Mouse (Mus musculus) layer of hippocampus, adult 11-12 months (tissue): Measurements from ENCODE around the gene Ticam1.

Source experiments
- DNase-seq: peaks from one replicate; pipeline ENCODE4 v3.0.0; 2022; ENCODE audit warnings: low spot score

Ticam1 gene

GRCm38 (mm10) chr17:56276643-56277566 is at the start of gene Ticam1:
Ticam1 (minus strand) TSS chr17:56276786.
- DNase-seq = peak; percentile 87

- DNase-seq = peak; percentile 99
These were observed 49.0 kb upstream of the Ticam1 start, which contains the start of gene Kdm4b for GRCm38 (mm10) chr17:56325450-56326152. Kdm4b (plus strand) TSS chr17:56326062.

- DNase-seq = no peak
These were observed 47.8 kb upstream of the Ticam1 start for GRCm38 (mm10) chr17:56324419-56324818.

DNA sequence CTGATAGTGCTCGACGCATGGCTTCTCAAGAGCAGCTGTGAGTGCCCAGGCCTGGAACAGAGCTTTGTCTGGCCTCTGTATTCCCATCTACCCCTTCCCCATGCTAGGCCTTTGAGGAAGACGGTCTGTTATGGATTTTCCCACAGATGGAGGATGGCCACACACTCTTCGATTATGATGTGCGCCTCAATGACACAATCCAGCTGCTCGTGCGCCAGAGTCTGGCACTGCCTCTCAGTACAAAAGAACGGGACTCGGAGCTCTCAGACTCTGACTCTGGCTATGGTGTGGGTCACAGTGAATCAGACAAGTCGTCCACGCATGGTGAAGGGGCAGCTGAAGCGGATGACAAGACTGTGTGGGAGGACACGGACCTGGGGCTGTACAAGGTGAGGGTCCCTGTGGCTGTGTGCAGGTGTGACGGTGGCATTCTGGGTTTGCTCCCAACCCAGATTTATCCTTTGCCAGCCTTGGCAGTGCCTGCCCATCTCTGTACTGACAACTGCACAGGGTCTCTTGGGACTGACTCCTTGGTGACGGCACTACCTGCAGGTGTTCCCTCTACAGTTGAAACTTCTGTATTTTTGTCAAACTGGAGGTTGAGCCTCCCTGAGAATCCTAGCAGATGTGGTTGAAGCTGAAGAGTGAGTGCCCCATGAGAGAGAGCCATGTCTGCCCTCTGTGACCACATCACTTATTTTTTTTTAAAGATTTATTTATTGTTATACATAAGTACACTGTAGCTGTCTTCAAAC is 32.8 kb upstream of the Ticam1 start:
- DNase-seq = no peak

DNA sequence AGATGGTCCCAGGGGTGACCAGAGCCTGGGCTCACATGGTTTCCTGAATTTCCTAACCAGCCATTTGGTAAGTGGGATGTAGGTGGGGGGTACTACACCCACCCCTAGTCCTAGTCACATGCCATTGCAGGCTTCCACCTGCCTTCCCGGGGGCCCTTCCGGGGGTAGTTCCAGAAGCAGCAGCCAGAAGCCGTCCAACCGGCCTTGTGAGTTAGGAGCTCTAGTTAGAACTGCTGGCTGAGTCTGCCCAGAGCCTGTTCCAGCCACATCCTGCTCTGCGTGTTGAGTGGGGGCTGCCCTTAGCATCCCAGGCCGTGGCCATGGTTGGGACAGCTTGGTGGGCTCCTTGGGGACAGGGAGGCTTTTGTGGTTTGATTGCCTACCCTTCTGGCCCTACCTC is 31.5 kb upstream of the Ticam1 start:
- DNase-seq = no peak

DNA sequence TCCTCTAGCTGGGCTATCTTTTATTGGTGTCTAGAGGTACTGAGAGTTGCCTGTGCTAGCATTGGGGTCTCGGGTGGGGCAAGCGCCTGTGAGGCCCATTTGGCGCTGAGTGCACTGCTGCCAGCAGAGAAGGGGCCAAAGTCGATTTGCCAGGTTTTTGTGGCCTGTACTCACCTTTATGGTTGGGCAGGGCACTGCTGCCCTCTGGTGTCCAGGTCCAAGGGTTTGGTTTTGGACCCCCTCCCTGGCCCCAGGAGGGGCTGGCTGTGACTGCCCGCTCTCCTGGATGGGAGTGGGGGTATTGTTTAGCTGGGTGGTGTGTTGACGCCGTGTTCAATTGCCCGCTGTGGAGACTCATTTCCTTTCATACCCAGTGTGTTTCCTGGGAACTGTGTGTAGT is 29.2 kb upstream of the Ticam1 start:
- no peak for DNase-seq

- no peak for DNase-seq
These were observed 28.6 kb upstream of the Ticam1 start for GRCm38 (mm10) chr17:56305156-56305555.

DNA sequence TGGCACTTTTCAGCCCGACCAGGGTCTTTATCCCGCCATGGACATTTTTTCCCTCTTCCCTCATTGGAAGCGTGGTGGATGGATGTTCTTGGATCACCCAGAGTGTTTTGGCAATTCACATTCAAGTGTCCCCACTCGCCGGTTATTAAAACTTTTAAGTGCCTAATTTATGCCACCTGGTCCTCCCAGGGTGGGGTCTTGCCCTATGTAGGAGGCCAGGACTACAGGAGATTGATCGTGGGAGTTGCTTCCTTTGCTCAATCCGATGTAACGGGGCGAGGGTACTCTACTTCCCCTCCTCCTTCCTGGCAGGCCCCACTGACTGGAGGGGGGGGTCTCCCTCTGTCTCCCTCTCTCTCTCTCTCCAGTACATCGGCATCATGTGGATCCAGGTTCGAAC is 28.1 kb upstream of the Ticam1 start:
- no peak for DNase-seq

DNA sequence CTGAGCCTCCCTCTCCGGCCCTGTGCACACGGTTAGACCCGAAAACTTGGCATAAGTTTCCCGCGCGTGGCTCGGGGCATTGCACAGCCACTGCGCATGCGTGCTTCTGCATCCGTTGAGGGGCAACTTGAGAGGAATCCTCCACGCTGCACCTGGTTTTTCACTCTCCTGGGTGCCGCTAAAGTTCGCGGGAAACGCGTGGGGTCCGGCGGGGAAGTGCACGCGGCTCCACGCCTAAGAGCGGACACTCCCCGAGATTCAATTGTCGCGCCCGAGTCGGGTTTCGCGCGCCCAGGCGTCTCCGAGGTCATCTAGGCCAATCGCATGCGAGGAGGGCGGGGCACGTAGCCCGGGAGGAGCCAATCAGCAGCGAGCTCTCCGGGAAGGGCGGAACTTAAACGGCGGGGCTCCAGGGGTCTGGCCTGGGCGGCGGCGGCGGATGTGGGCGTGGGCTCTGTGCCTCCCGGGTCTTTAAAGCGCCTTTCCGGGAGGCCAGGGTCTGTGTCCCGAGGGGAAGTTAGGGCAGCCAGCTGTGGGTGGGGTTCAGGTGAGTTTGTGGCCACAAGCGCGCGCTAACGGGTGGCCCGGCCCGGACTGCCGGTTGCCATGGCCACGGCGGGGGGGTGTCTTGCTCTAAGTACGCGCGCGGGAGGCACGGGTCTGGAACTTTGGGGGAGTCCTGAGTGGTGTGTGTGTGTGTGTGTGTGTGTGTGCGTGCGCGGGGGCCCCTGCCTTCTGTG is 27.4 kb upstream of the Ticam1 start:
- DNase-seq = peak; percentile 95

GRCm38 (mm10) chr17:56303160-56303846 is 26.7 kb upstream of the Ticam1 start, which contains the start of gene Uhrf1:
Uhrf1 (plus strand) TSS chr17:56303321.
- no peak for DNase-seq

DNA sequence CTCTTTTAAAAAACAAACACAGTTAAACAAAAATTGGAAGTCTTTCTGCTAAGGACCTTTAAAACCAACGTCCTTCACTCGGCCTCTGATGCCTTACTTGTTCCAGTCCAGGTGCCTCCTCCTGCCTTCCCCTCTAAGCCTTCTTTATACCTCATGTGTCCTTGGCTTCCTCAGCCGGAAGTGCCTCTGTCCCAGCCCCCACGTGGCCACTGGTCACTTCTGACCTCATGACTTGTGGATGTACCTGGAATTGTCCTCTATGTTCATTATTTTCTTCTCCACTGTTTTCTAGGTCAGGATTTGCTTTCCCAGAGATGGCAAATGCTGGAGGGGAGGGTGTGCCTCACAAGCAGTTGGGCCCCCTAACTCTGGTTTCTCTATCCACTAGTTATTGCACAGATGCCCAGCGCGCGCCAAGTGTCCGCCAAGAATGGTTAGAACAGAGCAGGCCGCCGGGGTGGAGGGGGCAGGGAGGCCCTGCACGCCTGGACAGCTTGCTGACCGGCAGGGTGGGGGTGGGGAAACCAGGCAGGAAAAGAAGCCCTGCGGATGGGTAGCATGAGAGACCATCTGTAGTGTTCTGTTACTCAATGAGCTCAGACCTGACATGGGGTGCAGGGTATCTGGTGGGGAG is 25.9 kb upstream of the Ticam1 start:
- DNase-seq = no peak

- no peak for DNase-seq
These were observed 23.6 kb upstream of the Ticam1 start, which contains the start of gene Arrdc5 for GRCm38 (mm10) chr17:56300186-56300585. Arrdc5 (minus strand) TSS chr17:56300286.

GRCm38 (mm10) chr17:56298238-56298637 is 21.7 kb upstream of the Ticam1 start:
- no peak for DNase-seq

- no peak for DNase-seq
These were observed 19.6 kb upstream of the Ticam1 start for GRCm38 (mm10) chr17:56296201-56296600.

DNA sequence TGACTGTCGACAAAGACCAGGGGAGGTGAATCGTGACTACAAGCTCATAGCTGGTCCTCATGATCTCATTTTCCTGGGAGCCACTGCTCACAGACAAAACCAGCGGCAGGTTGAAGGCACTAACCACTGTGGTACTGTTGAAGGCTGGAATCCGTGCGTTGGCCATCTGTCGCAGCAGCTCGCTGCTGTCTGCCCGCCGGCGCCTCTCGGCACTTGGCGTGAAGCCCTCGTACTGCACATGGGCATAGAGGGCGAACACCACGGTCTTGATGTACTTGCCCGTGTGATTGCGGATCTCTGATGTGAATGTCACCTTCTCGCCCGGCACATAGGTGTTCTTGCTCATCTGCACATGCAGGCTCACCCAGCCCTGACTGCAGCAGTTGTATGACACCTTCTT is 17.7 kb upstream of the Ticam1 start:
- no peak for DNase-seq

GRCm38 (mm10) chr17:56293291-56293690 is 16.7 kb upstream of the Ticam1 start:
- no peak for DNase-seq

- DNase-seq = no peak
These were observed 16.1 kb upstream of the Ticam1 start, which contains the start of gene Plin3 for GRCm38 (mm10) chr17:56292531-56293222. Plin3 (minus strand) TSS chr17:56292873.

DNA sequence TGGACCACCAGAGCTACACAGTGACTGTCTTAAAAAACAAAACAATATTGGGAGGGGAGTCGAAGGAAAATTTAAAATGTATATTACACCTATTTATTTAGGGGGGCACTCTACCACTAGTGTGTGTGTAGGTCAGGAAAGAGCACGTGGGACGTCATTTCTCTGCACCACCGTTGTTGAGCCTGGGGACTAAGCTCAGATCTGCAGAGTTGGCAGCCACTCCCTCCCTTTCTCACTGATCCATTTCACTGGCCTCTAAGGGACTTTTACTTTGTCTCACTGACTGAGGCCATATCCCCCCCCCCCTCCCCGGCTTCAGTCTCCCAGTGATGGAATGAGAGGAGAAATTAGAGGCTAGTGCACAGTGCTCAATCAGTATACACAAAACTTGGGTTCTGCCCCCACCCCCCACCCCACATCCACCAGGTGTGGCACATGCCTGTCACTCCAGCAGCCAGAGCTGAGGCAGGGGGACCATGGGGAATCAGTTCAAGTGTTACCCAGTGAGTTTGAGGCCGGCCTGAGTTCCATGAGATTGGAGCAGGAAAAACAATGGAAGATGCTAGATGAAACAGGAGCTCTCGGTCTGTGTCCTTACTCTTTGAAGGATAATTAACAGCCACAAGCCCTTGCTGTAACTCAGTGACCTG is 15.4 kb upstream of the Ticam1 start:
- DNase-seq = no peak

DNA sequence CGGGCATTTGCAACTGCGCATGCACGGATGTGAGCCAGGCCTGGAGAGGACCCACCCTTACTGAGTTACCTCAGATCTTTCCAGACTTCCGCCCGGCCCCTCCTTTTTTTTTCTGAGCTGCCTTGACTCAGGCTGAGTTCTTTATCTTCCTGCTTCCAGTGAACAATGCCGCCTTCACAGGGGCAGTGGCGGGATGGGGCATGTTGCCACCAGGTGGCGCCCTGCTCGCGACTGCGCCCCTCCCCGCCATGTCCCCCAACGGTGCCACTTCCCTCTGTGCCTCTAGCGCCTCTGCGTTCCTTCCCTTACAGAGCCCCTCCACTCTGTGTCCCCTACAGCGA is 14.6 kb upstream of the Ticam1 start:
- DNase-seq = peak; percentile 81
